Mouse (Mus musculus): ENCODE results near the gene Bcl6b.

Bcl6b gene

DNA sequence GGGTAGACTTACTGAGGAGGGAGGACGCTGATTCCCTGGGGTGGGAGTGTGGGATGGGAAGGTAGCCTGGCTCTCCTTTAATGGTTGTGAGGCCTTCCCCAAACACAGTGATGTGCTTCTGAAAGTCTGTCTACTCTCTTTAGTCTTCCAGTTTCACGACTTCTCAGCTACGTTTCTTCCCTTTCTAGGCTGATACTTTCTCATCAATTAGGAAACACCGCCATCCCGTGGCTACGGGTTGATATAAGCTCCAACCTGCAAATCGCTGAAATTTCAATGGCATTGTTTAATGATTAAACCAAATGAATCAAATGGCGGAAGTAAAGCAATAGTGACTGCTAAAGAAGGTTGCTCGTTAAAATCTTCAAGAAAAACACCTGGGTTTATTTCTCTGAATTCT is 16.7 kb downstream of the Bcl6b start:
- peak in 1 of 2 experiments; percentile 64 for DNase-seq (ENCODE audit: low spot score in 2 of 2)

DNA sequence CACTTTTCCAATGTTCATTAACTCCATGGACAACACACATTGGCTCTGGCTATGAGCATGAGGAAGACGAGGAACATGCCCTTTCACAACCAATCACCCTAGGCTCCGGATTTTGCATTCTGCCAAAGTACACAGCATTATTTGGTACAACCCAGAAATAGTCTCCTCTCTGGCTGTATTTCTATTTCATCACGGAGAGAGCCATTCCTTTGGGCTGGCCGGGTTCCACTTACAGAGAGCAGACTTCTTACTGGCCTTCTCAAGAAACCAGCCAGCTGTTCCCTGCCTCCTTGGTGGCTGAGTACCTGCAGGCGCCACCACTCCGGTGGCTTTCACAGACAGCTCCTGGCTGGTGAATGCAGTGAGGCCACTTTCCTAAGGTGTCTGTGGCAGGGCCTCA is 17.2 kb downstream of the Bcl6b start, which contains the start of gene Slc16a11:
Gene Slc16a11, plus strand, starts transcription at position 330 of the 400 bp plus-strand sequence.
- DNase-seq (ENCODE audit: low spot score in 2 of 2), result no peak

DNA sequence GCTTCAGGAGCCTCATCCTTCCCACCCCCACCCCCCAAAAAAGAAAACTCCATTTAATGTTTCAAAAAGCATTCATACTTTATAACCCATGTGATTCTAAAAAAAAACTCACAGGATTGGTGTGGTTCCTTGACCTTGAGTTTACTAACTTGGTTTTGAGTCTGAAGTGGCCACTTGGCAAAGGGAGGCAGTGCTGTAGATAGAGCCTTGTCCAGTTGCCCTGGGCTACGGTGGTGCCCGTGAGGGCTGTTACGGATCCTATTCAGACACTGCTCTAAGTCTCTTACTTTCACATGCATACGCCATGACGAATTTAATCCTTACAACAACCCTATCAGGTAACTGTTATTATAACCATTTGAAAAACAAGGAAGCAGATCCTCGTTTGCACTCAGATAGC is 17.6 kb downstream of the Bcl6b start:
- no peak for DNase-seq (ENCODE audit: low spot score in 2 of 2)

DNA sequence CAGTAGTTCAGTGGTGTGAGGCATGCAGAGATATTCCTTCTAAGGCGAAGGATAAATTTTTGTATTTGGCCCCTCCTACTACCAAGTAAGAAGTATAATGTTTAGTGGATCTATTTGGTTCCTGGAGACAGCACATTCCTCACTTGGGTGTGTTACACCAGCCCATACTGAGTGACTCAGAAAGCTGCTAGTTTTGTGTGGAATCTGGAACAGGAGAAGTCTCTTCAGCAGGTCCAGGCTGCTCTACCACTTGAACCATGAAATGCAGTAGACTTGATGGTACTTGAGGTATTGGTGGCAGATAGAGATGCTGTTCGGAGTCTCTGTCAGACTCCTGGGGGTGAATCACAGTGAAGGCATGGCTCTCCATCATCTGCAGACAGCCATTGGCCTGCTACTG is 18.9 kb downstream of the Bcl6b start:
- DNase-seq (ENCODE audit: low spot score in 2 of 2), result no peak

DNA sequence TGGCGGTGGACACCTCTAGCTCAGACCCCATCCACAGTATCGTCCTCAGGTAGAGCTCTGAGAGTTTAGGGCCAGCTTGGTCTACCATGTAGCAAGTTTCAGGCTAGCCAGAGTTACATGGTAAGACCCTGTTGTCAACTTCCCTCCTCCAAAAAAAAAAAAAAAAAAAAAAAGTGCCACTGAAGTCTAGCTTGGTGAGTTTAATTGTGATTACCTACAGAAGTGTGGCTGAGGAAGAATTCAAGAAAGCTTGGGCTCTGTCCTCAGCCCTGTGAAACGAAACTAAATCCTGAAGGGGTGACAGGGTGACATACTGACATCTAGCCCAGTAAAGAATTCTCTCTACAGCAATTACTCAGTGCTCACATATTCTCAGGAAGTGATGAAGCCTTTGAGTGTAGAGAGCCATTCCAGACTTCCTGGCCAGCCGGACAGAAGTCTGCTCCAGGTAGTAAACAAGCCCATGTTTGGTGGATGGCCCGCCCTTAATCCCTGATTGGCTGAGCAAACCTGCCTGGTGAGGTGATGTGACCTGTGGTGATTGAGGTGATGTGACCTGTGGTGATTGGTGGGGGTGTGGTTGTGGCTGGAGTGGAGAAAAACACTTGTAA is 20.7 kb downstream of the Bcl6b start:
- no peak for DNase-seq (ENCODE audit: low spot score in 2 of 2)

DNA sequence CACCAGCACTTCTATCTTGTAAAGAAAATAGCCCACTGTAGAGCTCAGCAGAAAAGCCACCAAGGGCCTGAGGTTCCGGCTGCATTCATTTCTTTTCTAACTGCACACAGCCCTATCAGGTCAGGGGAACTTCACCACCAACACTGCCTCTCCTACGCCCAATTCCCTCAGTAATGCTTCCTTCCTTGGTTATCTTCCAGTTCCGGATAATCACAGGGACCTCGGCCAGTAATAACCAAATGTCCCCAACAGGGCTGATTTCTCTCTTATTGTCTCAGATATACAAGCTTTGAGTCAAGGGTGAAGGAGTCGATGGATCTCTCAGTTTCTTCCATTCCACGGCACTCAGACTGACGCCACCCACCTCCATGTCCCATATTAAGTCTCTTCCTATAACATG is 22.3 kb downstream of the Bcl6b start:
- no peak for DNase-seq (ENCODE audit: low spot score in 2 of 2)

DNA sequence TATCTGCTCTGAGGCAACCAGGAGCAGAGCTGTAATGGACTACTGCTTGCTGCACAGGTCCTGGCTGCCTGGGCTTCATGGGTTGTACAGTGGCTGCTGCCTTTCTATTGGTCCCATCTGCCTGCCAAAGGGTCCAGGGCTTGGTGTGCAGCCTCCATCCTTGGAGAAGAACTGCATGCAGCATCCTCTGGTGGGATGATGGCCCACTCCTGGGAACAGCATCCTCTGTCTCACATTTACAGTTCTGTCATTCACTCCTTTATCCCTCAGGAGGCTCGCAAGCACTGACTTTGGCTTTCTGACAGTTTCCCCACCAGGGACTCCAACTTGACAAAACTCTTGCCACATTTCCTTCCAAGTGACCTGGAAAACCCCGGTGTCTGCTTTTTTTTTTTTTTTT is 22.8 kb downstream of the Bcl6b start:
- no peak for DNase-seq (ENCODE audit: low spot score in 2 of 2)

DNA sequence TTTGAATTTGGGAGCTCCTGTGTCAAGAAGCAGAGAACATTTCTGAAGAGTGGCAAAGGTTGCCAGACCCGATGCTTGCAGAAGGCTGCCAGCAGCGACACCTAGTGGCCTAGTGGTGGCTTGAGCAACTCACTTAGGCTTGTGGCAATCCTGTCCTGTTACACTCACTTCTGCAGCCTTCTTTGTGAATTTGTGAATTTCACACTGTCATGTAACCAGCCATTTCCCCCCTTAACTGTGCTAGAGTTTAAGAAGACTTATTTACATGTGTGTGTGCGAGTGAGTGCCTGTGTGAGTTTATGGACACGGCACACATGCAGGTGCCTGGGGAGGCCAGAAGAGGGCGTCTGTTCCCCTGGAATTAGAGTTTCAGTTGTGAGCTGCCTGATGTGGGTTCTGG is 27.9 kb downstream of the Bcl6b start:
- peak; percentile 39 to 75 for DNase-seq (ENCODE audit: low spot score in 2 of 2)

DNA sequence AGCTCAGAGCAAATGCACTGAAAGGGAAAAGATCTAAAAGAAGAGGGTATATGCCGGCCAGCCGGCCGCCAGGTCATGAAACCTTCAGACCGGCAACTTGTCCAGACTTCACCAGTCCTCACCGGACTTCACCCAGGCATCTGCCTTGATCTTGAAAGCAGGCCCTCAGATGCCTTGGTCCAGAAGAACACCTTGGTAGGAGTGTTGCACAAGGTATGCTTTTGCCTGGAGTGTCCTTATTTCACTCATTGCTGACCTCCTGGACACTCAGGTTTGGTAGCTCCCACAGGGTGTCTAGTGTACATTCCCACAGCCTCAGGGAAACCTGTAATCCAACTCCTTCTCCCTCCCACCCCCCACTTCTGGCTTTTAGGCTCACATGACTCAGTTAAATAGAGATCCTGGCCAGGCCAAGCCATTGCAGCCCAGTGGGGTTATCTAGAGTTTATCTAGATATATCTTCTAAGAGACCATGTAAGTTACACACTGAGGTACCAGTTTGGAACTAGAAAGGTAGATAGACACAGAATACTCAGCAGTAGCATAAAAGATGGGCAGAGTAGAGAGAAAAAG is 29.5 kb downstream of the Bcl6b start:
- DNase-seq (ENCODE audit: low spot score in 2 of 2), result no peak

DNA sequence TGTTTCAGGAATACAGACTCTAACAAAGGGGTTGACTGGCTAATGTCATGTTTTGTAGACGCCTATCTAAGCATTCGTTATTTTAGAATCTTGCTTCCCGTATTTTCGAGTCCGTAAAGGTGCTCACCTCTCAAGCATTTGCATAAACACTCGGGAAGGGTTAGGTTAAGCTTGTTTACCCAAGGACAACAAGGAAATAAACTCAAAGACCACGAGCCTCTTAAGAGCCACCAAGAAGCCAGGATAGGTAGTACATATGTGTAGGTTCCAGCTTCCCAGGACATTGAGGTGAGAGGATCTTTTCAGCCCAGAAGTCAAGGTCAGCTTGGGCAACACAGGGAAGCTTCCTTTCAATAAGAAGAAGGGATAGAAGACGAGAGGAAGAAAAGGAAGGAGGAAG is 30.5 kb downstream of the Bcl6b start:
- DNase-seq (ENCODE audit: low spot score in 2 of 2), result no peak

DNA sequence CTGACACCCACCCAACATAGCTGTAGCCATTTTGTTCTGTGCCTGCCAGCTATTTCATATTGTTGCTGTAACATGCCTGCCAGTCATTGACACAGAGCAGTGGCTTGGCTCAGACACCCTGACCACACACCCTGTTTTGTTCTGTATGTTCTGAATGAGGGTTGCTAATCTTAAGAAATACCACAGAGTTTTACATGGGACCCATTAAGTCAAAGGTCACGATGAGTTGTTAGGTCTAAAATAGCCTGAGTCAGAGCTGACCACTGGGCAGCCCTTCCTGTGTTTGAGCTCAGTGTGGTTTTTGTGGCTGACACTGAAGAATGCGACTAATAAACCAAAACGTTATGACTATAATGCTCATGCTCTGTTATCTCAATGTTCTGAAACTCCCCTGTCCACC is 31.3 kb downstream of the Bcl6b start:
- DNase-seq (ENCODE audit: low spot score in 2 of 2), result no peak

DNA sequence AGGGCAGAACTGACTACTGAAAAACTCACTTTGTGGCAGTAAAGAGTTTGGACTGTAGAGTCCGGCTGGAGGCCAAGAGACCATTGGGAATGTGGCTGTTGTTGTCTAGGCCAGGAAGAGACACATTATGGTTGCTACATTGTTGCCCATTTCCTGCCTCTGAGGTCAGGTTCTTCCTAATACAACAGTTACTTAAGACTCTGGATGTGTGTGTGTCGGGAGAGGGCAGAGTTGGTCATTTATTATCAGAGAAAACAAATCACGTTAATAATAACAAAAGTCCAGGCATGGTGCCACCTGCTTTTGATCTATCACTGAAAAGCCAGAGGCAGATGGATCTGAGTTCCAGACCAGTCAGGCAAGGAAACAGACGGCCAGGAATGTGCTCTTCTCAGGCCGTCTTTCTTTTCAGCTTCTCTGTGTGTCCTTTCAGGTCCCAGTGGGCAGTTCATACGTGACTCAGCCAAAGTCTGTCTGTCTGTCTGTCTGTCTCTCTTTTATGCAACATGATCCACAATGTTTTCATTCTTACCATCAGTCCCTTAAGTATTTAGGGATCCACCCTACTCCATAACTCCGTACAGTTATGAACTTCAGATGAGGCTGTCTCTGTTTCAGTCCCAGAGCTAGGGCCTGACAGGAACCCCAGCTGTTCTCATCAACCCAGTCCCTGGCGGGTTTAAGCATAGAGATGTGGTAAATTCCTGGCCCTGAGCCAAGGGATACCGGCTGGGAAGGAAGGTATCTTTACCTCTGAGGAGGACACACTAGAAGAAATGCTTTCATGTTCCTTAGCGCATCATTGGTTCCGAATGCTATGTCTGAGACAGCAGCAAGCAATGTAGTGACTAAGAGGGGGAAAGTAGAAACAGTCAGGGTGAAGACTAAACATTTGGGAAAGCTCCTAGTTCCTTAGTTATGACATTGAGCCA is 36.0 kb downstream of the Bcl6b start:
- no peak for DNase-seq (ENCODE audit: low spot score in 2 of 2)

DNA sequence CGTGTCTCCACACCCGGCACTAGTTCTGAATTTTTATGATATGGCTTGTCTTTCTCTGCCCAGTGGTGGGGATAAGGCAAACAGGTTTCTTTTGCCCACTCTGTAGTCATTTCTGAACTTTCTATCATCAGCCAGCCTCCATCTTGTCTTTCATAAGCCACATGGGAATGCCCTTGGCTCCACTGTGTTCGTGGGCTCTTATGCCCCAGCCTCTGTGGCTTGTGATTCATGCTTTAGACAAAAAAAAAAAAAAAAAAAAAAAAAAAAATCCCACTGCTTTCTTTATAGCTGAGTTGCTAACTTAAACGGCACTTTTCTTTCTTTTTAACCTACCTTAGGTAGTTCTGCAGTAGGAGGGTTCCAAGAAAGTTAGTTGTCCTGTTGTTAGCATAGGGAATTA is 37.4 kb downstream of the Bcl6b start:
- no peak for DNase-seq (ENCODE audit: low spot score in 2 of 2)

DNA sequence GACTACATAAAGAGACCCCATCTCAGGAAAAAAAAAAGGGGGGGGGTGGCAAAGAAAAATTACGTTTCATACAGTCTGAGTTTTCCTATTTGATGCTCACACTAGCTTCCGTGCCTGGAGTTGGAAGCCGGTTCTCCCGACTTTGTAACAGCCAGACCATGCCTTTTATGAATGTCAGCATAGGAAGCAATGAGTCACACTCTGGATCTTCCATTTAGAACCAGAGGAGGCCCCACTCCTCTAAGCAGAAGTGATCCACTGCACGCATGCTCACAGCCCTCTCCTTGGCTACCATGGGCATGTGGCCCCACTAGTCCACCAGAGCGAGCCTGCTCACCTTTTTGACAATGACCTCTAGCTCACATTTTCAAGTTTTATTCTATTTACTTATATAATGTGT is 38.4 kb downstream of the Bcl6b start:
- no peak for DNase-seq (ENCODE audit: low spot score in 2 of 2)

DNA sequence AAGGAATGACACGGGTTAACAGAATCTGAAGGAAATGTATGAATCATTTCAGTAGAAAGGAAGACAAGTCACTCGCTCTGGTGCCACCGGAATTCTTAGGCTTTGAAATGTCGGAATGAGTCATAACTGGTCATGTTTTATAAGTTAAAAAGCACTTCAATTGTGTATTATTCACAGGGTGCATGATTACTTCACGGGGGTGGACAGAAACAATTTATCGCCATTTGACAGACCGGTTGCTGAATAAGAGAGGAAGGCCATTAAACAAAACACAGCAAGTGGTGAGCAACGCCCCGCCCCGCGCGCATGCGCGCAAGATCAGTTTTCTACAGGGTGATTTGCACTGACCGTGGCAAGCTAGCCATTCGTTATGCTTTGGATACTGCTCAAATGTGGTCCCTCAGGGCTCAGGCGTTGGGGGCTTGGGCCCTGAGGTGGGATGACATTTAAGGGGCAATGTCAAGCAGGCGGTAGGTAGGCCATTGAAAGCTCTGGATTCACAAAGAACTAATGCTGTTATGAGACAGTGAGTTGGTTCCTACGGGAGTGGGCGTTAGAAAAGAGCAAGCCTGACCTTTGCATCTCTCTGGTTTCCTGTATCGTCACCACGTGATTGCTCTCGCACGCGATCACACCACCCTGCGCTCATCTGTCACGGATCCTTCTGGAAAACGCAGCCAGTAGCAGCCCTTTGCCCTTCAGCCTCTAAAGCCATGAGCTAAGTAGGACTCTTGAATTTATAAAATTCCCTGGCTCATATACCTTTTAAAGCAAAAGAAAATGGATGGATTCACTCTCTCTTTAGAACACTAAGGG is 40.1 kb downstream of the Bcl6b start:
- DNase-seq (ENCODE audit: low spot score in 2 of 2), result no peak

DNA sequence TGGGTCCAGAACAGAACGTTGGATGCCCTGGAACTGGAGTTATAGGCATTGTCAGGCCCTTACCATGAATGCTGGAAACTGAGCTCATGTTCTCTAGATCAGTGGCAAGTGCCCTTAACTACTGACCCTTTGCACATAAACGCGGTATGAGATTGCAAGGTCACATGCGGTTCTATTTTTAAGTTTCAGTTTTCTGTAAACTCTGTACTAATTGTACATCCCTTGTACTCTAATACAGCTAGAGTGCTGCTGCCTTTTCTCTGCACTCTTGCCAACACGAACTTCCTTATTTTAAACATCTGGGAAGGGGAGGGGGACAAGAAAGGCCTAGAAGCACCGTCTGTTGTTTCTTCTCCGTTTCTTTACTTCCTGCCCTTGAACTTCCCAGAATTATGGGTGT is 44.5 kb downstream of the Bcl6b start:
- no peak for DNase-seq (ENCODE audit: low spot score in 2 of 2)

DNA sequence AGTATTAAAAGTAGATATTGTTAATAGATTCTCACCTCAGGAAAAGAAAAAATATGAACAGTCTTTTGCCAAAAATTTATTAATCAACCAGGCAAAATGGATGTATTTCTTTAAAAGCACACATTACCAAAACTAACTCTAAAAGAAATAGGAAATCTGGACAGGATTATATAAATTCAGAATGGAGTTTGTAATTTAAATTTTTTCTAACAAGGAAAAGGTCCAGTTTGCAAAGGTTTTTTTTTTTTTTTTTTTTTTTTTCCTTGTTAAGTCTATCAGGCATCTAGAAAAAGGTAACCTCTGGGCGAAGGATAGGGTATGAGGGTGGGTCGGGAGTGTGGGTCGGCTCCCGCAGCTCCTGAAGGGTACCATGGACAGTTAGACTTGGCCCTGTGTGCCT is 49.1 kb downstream of the Bcl6b start:
- DNase-seq (ENCODE audit: low spot score in 2 of 2), result no peak

DNA sequence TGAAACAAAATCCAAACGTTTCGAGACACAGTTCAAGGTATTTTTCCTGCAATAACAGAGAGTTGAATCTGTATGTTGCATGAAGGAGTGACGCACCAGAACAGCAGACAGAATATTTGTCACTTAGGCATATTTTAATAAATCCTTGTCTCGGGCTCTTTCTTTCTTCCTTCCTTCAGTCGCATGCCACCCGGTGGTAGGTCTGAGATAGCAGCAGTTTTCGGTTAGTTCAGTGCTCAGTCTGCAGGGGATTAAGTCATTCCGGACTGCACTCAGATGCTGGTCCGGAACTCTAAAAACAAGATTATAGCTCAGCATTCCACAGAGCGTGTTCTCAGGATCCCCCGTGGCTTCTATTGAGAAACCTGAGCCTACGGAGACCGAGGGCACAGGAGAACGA is 50.2 kb downstream of the Bcl6b start:
- DNase-seq (ENCODE audit: low spot score in 2 of 2), result no peak

DNA sequence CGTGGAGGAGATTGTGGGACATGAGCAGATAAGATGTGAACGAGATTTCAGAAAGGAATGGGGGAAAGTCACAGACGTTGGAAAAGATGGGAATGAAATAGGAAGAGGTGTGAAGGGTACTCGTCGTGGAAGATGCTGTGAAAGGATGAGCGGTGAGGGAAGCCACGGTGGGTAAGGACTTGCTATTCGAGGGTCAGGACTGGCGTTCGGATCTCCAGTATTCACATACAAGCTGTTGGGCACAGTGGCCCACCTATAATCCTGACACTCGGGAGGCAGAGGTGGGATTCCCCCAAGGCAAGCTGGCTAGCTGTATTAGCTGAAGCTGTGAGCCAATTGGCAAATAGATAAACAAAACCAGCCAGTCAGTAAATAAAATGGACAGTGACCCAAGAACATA is 50.8 kb downstream of the Bcl6b start:
- no peak for DNase-seq (ENCODE audit: low spot score in 2 of 2)

DNA sequence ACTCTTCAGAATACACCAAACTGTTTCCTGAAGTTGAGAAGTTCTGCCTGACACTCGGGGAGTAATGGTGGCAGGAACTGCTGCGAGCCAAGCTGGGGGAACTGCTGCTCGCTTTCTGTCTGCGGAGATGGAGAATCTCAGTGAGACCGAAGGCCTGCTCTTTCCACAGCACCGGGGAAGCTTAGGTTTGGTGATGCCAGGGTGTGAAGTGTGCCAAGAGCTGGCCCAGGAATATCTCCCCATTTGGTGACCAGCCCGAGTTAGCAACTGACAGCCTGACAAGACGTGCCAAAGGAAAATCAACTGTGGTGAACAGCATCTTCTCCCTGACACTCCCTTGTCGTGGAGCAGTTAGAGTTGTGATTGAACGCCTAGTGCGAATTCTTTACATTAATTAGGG is 51.3 kb downstream of the Bcl6b start:
- no peak for DNase-seq (ENCODE audit: low spot score in 2 of 2)

DNA sequence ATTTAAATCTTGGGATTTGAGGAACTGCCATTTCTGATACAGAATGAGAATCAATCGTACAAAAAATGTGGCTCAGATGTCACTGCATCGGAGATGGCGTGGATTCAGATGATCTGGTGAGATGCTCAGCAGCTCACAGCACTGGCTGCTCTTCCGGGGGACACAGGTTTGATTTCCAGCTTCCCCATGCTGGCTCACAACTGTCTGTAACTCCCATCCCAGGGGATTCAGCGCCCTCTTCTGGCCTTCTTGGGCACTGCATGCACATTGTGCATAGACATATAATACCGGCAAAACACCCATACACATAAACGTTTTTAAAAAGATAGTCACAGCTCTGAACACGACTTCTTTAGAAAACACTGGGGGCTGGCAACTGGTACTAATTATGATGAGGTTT is 52.0 kb downstream of the Bcl6b start:
- no peak for DNase-seq (ENCODE audit: low spot score in 2 of 2)

DNA sequence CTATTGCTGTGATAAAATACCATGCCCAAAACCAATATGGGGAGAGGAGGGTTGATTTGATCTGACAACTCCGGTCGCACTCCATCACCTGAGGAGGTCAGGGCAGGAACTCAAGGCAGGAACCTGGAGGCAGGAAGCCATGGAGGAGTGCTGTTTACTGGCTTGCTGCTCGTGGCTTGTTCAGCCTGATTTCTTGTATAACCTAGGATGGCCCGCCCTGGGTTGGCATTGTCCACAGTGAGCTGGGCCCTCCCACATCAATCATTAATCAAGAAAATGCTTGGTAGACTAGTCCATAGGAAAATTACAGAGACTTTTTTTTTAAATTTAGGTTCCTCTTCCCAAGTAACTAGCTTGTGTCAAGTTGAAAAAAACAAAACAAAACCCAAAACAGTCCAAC is 55.1 kb downstream of the Bcl6b start:
- no peak for DNase-seq (ENCODE audit: low spot score in 2 of 2)

All from frontal cortex, postnatal 14 days (tissue).